Mouse (Mus musculus): ENCODE results near the gene 9130230L23Rik.

- TF ChIP-seq CTCF (IDR thresholded peaks at IDR 0.05; ENCODE audit: low read depth, low read length) = no peak
- TF ChIP-seq POLR2A (IDR thresholded peaks at IDR 0.05; ENCODE audit: borderline replicate concordance, low read depth, low read length) = no peak
These were observed 54.3 kb downstream of the 9130230L23Rik start for GRCm38 (mm10) chr5:65949822-65950221.

Data from bone marrow macrophage, adult 2 months (primary cell).